Mouse (Mus musculus): ENCODE results near the gene Camsap3. TPM values are rescaled to one million over a fixed set of nuclear protein-coding genes. Genes with fewer than 3 reads are reported as not detected.
A peak's percentile ranks its signal among the peaks of the same experiment; 100 is the strongest.
"Not testable (repeated sequence)": the region's sequence is repeated elsewhere in the genome, so short reads cannot be mapped to it uniquely, and the experiment has no call there.

Camsap3 gene
- 31.7 and 32.7 TPM in 2 replicates for polyA plus RNA-seq (2012; rRNA removed)

DNA sequence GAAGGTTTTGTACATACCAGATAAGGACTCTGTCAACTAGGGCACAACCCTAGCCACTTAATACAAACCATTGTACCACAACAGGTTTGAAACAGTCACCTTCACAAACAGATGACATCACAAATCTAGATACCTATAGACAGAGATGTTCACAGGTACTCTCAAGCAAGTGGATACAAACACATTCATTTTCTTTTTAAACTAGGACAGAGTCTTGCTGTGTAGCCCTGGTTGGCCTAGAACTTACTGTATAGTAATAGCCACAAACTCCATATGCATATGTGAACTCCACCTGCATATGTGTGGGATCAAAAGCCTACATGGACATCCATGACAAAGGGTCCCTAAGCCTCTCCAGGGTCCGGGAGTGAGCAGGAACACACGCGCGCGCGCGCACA is at the start of gene Camsap3:
Gene Camsap3 (plus strand): TSS at position 301 of the 398 bp plus-strand sequence.
- no peak for DNase-seq (ENCODE audit: extremely low spot score in 1 of 2, low spot score in 1 of 2)

DNA sequence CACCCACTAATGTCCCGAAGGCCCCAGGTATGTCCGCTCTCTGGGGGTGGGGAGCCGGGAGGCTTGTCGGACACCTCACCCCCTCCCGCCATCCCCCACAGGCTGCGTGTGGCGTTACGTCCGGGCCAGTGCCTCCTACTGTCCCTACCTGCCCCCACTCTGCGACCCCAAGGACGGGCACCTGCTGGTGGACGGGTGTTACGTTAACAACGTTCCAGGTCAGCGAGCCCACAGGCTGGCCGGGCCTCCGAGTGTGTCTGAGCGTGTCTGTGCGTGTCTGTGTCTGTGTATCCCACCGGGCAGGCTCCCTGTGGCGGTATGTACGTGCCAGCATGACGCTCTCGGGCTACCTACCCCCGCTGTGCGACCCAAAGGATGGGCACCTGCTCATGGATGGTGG is 49.4 kb upstream of the Camsap3 start:
- no peak for DNase-seq (ENCODE audit: extremely low spot score in 1 of 2, low spot score in 1 of 2)

DNA sequence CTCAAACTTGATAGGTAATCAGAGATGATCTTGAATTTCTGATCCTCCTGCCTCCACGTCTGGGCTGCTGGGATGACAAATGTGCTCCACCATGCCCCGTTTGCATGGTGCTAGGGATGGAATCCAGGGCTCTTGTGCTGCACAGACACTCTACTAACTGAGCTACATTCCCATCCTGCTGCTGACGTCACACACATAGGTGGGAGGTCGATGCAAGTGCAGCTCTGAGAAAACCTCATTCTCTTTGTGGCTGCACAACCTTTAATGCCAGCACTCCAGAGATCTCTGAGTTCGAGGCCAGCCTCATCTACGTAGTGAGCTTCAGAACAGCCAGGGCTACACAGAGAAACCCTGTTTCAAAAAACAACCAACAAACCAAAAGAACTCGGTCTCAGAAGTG is 47.9 kb upstream of the Camsap3 start:
- no peak for DNase-seq (ENCODE audit: extremely low spot score in 1 of 2, low spot score in 1 of 2)

DNA sequence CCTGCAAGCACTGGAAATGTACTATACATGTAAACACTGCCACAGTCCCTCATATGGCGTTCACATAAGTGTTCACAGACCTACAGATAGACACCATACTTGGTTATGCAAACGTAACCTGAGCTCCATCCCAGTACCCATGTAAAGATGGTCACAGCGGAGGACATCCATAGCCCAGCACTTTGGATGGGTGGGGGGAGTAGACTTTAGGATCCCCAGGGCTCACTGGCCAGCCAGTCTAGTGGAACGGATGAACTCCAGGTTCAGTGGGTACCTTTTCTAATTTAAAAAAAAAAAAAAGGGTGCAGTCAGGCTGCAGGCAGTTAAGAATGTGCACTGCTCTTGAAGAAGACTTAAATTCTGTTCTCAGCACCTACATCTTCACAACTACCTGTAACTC is 47.0 kb upstream of the Camsap3 start:
- DNase-seq (ENCODE audit: extremely low spot score in 1 of 2, low spot score in 1 of 2), result no peak

DNA sequence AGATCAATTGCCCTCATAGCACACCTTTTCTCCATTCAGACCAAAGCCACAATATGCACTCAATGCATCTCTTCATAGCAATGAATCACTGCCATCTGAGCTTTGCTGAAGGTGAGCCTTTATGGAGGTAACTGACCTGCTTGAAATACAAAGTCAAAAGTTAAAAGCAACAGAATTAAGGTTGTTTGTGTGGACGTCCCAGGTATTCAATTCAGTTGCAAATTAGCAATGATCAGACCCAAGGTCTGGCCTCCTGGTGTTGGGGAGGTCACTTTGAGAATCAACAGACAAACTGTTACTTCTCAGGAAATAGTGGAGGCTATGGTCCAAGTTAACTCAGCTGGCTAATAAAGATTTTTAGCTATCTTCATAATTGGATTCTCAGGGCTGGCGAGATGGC is 40.6 kb upstream of the Camsap3 start:
- DNase-seq (ENCODE audit: extremely low spot score in 1 of 2, low spot score in 1 of 2), result no peak

DNA sequence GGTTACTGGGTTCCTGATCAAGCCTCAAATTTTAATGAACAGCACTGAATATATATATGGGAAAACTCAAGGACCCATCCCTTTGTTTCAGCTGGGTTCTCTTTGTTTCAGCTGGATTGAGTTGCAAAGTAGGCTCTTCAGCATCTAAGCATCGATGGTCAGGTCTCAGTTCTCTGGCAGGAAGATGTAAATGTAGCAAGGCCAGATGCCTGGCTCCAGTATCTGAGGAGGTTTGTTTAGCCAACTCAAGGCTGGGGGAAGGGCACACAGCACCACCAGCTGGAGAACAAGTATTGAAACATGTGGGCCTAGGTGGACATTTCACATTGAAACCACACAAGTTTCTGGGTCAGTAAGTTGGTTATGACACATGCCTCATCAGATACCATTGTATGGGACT is 34.9 kb upstream of the Camsap3 start:
- DNase-seq (ENCODE audit: extremely low spot score in 1 of 2, low spot score in 1 of 2), result no peak

DNA sequence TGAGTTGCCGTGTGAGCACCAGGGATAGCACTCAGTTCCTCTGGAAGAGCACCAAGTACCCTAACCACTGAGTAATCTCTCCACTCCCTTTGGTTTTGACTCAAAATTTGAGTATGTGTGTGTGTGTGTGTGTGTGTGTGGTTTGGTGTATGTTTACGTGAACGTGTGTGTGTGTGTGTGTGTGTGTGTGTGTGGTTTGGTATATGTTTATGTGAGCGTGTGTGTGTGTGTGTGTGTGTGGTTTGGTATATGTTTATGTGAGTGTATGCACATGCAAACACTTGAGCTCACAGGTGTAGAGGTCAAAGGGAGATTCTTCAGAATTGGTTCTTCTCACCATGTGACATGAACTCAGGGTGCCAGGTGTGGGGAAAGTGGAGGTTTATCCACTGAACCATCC is 31.0 kb upstream of the Camsap3 start:
- DNase-seq (ENCODE audit: extremely low spot score in 1 of 2, low spot score in 1 of 2), result no peak

DNA sequence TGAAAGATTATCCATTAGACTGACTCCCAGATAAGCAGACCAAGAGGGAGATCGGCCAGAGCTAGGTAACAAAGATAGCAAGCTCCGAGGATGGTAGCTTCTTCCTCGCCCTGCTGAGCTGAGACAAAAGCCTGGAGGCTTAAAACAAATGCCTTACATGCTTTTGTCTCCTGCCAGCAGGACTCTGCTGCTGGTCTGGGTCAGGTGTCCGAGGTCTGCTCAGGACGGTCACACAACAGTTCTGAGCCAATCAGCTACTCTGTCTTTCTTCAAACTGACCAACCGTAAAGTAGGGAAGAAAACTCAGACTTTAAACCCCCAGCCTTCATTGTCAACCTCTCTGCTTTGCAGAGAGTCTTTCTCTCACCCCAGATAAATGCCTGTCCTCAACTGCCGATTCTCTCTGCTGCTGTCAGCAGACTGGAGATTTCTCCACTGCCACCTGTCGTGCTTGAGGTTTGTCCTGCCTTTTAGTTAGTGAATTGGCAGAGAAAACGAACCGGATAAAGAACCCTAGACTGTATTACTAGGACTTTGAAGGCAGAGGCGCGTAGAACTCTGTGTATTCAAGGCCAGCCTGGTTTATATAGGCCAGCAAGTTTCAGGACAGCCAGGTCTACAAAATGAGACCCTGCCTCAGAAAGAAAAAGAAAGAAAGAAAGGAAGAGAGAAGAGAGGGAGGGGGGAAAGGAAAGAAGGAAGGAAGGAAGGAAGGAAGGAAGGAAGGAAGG is 19.3 kb upstream of the Camsap3 start, which contains the start of gene C330021F23Rik:
Gene C330021F23Rik (plus strand): TSS at position 350 of the 731 bp plus-strand sequence.
- no peak for DNase-seq (ENCODE audit: extremely low spot score in 1 of 2, low spot score in 1 of 2)

DNA sequence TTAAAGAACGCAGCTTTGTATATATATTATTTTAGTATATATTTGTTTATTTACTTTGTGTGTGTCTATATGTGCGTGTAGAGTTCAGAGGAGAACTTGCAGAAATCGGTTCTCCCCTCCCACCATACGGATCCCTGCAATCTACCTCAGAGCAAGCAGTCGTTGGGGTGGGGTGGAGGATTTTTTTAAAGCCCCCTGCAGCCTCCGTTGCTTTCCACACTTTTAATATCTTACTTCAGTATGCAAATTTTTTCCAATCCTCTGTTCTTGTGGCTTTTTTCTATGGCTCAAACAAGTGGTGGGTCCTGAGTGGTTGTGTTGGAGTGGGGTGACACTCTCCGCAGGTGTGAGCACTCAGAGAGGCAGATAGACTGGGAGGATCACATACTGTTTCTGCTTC is 18.7 kb upstream of the Camsap3 start:
- DNase-seq (ENCODE audit: extremely low spot score in 1 of 2, low spot score in 1 of 2), result no peak

DNA sequence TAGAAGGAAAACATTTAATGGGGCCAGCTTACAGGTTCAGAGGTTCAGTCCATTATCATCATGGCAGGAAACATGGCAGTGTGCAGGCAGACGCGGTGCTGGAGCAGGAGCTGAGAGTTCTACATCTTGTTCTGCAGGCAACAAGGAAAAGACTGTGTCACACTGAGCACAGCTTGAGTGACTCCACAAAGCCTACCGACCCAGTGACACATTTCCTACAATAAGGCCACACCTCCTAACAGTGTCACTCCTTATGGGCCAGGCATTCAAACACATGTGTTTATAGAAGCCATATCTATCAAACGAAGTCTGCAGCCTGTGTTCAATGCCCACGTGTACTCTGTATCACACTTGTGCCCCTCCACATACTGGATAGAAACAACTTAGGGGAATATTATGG is 17.3 kb upstream of the Camsap3 start:
- DNase-seq (ENCODE audit: extremely low spot score in 1 of 2, low spot score in 1 of 2), result no peak

DNA sequence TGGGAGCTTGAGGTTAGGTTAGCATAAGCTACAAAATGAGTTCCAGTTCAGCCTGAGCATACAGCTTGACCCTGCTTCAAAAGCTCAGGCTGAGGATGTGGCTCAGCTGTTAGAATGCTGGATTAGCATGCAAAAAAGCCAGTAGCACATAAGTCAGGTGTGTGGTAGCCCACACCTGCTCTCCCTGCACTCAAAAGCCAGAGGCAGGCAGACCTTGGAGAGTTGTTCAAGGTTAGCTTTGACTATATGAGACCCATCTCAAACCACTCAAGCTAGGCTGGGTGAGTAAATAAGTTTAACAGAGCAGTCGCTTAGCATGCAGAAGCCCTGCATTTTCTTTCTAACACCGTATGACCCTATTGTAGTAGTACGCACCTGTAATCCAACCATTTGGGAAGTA is 12.5 kb upstream of the Camsap3 start:
- no peak for DNase-seq (ENCODE audit: extremely low spot score in 1 of 2, low spot score in 1 of 2)

DNA sequence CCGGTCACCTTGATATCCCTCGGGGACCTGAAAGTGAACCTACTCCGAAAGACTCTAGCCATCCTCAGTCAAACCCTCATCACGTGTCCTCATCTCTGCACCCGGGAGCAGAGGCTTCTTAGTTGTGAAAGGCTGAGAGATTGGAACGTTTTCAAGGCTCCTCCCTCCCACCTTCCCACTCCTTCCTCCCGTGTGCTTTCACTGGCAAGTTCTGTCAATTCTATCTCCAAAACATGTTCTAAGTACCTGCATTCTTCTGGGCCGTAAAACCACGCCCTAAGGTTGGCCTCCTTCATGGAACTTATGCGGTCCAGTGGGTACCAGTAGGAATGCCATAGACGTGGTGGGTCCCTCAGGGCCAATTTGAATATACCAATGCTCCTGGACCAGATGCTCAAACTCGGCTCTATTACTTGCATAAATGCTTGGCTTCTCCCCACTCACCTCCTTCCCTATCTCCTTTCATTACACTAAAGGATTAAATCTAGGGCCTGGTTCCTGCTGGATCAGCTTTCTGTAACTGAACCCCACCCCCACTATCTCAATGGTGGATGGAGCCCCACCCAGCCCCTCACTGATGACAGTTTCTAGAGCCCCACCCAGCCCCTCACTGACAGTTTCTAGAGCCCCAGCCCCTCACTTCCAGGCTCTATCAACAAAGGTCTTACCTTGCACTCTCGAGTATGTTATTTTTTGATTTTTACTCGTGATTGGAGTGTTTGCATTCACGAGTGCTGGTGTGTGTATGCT is 10.7 kb upstream of the Camsap3 start:
- no peak for DNase-seq (ENCODE audit: extremely low spot score in 1 of 2, low spot score in 1 of 2)

DNA sequence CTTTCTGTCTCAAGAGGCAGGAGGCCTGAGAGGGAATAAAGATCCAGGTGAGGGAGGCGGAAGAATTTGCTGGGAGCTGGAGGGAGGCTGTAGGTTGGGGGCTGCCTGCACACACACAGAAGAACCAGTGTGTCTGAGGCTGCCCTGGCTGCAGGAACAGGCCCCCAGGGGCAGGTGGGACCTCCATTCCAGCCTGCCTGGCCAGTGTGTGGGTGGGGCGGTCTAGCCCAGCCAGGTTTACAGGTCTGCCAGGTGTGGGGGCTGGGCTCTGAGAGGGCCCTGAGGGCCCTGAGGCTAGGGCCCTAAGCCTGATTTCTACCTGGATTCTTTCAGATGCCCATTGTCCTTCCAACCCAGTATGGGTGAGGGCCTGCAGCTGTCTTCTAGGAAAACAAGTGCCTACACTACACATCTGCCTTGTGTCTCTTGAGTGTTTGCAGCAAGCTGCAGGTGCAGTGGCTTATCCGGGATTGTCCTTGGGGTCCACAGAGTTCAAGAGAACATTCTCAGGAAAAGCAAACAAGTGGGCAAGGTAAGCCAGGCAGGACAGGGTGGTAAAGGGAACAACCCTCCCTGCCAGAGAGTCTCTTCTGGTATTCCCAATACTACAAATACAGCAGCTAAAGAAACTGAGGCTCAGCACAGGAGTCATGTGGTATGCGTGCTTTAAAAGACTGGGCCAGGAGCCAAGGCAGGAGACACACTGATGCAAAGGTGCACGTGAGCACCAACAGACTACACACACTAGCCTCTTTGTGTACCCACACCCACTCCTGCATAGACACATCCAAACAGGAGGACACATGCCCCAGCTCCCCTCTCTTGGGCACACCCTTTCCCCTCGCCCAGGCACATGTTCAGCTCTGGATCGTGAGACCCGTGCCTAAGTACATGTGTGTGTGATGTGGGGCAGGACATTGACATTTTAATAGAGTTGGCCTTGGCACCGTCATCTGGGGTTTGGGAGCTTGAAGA is 7.4 kb upstream of the Camsap3 start:
- no peak for DNase-seq (ENCODE audit: extremely low spot score in 1 of 2, low spot score in 1 of 2)

DNA sequence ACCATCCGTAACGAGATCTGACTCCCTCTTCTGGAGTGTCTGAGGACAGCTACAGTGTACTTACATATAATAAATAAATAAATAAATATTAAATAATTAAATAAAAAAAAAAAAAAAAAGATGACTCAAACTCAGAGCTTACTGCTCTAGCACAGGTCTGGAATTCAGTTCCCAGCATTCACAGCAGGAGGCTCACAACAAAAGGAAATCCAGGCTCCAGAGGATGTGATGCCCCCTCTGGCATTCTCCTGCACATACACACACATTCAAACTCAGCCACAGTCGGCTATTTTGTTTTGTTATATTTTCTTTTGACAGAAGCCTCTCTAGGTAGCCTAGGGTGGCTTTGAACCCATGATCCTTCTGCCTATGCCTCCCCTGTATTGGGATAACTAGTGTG is 5.1 kb upstream of the Camsap3 start:
- DNase-seq (ENCODE audit: extremely low spot score in 1 of 2, low spot score in 1 of 2), result not testable (repeated sequence)

DNA sequence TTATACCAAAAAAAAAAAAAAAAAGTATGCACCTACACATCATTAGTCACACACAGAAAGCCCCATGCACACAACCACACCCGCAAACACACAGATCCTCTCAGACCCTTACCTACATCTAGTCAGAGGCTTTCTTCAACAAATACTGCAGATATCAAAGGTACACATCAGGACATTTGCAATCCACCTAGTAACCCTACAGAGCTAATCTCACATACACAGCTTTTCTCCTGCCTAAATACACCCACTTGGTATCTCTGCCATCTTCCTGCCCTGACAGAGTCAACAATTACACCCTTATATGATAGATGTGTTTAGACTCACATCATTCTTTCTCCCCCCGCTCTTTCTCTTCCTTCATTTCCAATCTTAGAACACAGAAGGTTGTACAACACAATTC is 641 bp upstream of the Camsap3 start:
- no peak for DNase-seq (ENCODE audit: extremely low spot score in 1 of 2, low spot score in 1 of 2)

DNA sequence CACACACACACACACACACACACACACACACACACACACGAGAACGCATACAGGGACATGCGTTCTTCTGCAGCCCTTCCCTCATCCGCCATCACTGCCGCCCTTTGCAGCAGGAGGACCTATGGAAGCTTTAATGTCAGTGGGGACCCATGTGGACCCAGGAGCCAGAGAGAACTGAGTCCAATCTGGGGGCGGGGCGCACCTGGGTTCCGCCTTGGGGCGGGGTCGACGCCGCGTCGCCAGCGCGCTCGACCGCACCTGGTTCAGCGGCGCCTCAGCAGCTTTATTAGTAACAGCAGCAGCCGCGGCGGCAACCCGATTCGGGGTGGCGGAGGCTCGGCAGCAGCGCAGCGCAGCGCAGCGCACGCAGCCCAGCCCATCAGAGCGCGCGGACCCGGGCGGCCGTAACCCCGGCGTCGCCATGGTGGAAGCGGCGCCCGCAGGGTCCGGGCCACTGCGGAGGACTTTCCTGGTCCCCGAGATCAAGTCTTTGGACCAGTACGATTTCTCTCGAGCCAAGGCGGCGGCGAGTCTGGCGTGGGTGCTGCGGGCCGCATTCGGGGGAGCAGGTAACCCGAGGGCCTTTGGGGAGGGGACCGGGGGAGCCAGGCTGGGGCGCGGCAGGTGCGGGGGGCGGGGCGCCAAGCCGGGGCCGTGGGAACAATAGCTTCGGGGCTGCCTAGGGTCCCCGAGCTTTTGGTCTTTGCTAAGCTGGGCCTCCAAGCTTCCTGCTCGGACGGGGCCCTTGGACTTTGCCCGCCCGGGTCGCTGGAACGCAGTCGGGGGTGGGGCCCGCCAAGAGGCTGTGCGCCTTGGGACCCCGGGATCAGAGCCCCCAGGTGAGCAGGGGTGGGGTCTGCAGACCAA is 531 bp downstream of the Camsap3 start:
- peak in 1 of 2 experiments; percentile 74 for DNase-seq (ENCODE audit: extremely low spot score in 1 of 2, low spot score in 1 of 2)

DNA sequence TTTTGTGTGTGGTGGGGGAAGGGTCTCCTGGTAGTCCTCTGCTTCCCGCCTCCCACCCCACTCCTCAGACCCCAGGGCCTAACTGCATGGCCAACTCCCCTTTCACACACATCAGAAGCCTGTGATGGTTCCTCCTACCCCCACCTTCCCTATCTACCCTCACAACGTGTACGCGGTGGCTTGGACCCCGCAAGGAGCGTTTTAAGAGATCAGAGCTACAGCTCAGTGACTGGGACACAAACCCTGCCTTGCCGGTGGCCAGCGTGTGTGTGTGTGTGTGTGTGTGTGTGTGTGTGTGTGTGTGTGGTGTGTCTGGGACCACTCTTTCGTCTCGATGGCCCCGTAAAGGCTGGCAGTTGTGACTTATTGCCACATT is 1.2 kb downstream of the Camsap3 start:
- no peak for DNase-seq (ENCODE audit: extremely low spot score in 1 of 2, low spot score in 1 of 2)

DNA sequence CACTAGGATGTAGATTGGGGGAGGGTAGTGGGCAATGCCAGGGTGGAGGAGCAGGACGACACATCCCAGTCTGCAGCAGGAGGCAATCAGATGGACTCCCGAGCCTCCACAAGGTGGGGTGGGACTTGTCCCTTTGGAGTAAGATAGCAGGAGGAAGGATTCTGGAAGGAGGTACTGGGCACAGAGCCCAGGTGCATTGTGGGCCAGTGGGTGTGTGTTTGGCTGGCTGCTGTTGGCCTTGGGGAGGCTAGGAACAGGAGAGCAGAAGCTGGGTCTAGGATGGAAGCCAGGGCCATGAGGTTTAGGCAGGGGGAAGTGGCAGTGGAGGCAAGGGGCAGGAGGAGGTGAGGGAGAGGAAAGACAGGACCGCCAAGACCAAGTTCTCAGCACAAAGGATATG is 6.4 kb downstream of the Camsap3 start:
- DNase-seq (ENCODE audit: extremely low spot score in 1 of 2, low spot score in 1 of 2), result no peak

DNA sequence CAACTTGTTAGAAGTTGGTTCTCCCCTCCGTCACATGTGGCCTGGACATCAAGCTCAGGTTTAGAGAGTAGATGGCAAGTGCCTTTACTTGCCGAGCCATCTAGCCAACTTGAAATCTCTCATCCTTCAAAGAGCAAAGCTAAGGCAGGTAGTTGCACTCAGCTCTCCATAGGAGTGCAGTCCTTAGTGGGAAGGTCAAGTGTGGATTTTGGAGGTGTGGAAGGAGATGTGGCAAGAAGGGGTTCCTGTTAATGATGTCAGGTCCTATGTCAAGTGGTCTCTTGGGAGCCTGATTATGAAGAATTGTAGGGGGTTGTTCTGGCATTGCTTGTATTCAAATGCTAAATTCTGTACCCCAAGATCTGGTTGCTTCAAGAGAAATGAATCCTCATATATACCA is 7.4 kb downstream of the Camsap3 start:
- no peak for DNase-seq (ENCODE audit: extremely low spot score in 1 of 2, low spot score in 1 of 2)

DNA sequence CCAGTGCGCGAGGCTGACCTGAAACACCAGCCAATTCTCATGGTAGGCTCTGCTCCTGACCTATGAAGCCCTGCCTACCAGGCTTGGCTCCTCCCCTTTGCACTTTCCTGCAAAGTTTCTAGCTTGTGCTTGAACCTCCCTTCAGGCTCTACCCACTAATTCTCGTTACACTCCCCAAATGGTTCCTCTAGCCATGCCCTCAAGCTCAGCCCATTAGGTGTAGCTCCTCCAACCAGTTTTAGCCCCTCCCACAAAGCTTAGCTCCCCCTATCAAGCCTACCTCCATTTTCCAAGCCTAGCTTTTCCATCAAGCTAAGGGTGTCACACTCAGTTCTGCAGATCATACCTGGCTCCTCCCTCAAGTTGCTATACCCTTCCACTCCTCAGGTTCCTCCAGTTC is 11.0 kb downstream of the Camsap3 start:
- DNase-seq (ENCODE audit: extremely low spot score in 1 of 2, low spot score in 1 of 2), result no peak

All from frontal cortex, adult 2 months (tissue).